Mouse (Mus musculus): ENCODE results near the gene Olfr73. TPM values are rescaled to one million over a fixed set of nuclear protein-coding genes. Genes with fewer than 3 reads are reported as not detected.
"Not testable (repeated sequence)": the region's sequence is repeated elsewhere in the genome, so short reads cannot be mapped to it uniquely, and the experiment has no call there.

Olfr73 gene
- not detected in 2 replicates for total RNA-seq (2014; fragmentation: Nextera tagmentation)
- total RNA-seq (2017), result not detected in 2 replicates

DNA sequence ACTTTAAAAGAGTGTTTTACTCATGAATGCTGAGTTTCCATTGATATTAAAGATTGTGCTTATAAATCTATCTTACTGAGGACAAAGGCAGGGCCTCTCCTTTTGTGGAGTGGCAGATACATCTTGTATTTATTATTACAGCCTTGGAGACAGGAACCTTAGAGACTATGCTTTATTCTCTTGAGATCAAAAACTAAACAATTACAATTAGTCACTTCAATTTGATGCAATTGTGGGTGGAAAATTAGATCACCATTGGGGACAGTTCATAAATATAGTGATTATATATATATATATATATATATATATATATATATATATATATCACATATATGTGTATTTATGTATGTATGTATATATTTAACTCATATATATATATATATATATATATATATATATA, at the start of gene Olfr73:
TSS of gene Olfr73 (minus strand) at position 101 of the 400 bp plus-strand sequence.
- ATAC-seq (replicated peaks; ENCODE audit: poor library complexity, severe bottlenecking), result no peak

DNA sequence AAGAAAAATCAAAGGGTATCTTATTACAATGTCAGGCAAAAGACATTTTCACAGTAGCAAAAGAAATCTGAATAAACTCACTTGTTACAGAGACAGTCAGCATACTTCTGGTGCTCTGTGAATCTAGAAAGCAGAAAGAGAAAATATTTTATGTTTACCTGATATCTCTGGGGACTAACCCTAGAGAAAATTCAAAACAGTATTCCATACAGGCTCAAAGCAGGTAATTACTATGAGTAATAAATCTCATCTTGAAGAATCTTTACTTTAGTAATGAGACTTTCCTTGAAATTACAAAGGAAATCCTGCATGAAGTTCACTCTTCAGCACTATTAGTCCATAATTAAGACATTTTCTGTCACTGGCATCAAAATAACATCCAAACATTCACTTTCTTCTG, 34.2 kb upstream of the Olfr73 start, which contains the start of gene Olfr1163:
TSS of gene Olfr1163 (minus strand) at position 101 of the 400 bp plus-strand sequence.
- ATAC-seq (replicated peaks; ENCODE audit: poor library complexity, severe bottlenecking), result no peak

DNA sequence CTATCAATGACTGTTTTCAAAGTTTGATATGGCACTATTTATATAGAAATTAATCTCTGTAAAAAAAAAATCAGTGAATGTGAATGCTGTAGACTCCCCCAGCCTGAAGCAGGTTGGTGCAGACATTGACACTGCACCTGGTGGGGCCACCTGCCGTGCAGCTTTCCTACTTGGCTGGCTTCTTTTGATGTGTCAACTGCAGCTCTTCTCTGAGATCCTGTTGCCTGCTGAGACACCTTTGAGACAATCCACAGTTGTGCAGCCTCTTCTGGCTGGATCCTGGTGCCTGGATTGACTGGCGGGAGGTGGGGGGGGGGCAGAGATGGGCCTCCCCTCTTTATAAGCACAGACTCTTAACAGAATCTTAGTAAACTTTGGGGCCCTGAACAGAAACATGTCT, 26.1 kb upstream of the Olfr73 start:
- no peak for ATAC-seq (replicated peaks; ENCODE audit: poor library complexity, severe bottlenecking)

DNA sequence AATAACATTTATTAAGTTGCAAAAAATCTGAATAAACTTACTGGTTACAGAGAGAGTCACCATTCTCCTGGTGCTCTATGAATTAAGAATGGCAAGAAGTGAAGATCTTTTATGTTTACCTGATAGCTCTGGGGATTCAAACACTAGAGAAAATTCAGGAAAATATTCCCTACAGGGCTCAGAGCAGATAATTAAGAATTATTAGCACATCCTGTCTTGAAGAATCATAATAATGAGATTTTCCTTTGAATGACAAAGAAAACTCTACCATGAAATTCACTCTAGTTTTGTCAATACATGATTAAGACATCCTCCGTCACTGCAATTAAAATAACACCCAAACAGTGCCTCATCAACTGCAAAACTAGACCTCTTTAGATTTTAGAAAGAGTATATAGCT, 13.5 kb upstream of the Olfr73 start, which contains the start of gene Olfr1162:
TSS of gene Olfr1162 (minus strand) at position 101 of the 400 bp plus-strand sequence.
- no peak for ATAC-seq (replicated peaks; ENCODE audit: poor library complexity, severe bottlenecking)

DNA sequence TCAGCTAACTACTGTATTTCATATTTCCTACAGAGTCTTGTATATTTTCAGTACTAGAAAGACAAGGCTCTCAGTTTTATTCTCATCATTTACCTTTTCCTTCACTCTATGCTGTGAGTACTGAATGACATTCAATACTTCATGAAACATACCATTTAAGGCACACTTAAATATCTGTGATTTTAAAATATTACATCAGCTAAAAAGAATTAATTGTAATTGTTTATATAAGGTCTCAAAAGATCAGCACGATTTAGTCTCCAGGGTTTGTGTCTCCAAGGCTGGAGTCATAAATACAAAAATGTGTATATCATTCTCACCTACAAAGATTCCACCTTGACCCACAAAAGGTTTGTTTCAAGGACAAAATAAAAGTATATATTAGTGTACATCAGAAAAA, 15.0 kb downstream of the Olfr73 start, which contains the start of gene Olfr1161:
TSS of gene Olfr1161 (plus strand) at position 301 of the 400 bp plus-strand sequence.
- not testable (repeated sequence) for ATAC-seq (replicated peaks; ENCODE audit: poor library complexity, severe bottlenecking)

DNA sequence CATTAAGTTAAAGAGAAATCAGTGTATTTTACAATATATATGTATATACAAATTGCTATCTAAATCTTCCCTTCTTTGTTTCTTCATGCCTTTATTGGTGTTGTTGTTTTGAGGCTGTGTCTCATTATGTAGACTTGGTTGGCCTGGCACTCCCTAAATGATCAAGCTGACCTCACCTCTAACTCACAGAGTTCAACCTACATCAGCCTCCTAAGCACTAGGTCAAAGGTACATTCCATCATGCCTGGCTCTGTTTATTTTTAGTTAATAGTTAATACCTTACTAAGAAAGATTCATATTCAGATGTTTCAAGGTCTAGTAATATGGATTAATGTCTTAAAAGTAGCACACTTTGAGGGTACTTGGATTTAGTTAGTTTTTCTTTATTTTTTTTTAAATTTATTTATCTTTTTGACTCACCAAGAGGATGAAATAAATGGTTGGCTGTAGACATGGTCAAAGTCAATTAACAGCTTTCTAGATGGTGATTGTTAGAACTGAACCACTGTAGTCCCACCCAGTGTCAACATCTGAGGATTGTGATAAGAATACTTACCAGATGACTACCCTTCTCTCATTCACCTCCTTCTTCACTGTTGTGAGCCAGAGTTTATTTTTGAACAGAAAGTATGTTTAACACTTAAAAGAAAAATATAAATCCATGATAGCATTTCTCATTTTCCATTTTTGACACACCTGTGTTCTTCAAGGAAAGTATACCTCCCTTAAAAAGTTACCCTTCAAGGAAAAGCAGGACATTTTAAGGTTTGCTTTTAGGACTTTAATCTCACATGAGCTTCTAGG, 29.8 kb downstream of the Olfr73 start, which contains the start of gene Olfr1160:
TSS of gene Olfr1160 (minus strand) at position 754 of the 804 bp plus-strand sequence.
- no peak for ATAC-seq (replicated peaks; ENCODE audit: poor library complexity, severe bottlenecking)

DNA sequence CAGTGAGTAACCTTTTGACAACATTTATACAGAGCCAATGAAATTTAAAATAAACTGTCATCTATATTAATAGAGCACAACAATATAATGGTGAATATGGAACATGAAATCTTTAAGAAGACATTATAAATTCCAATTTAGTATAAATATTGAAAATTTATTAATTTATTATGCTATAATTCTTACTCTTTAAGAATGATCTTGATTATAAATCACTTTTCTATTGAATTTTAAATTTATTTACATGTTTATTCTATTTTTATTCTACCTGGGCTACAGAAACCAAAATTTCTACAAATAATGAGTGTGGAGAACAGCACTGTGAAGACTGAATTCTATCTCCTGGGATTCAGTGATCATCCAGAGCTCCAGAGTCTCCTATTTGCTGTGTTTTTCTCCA, 47.7 kb downstream of the Olfr73 start, which contains the start of gene Olfr1158:
TSS of gene Olfr1158 (plus strand) at position 301 of the 400 bp plus-strand sequence.
- ATAC-seq (replicated peaks; ENCODE audit: poor library complexity, severe bottlenecking), result no peak

Other genes starting within 250 kb of the Olfr73 start
- not detected in 2 replicates for gene Olfr1143, start 237.1 kb downstream of the Olfr73 start, total RNA-seq (2014; fragmentation: Nextera tagmentation)
- gene Olfr1143, start 237.1 kb downstream of the Olfr73 start, total RNA-seq (2017), result not detected in 2 replicates
- gene Olfr1145, start 227.9 kb downstream of the Olfr73 start, total RNA-seq (2014; fragmentation: Nextera tagmentation), result not detected in 2 replicates
- not detected in 2 replicates for gene Olfr1145, start 227.9 kb downstream of the Olfr73 start, total RNA-seq (2017)
- gene Olfr1148, start 207.2 kb downstream of the Olfr73 start, total RNA-seq (2014; fragmentation: Nextera tagmentation), result not detected in 2 replicates
- not detected in 2 replicates for gene Olfr1148, start 207.2 kb downstream of the Olfr73 start, total RNA-seq (2017)
- not detected in 2 replicates for gene Olfr1150-ps1, start 193.7 kb downstream of the Olfr73 start, total RNA-seq (2014; fragmentation: Nextera tagmentation)
- gene Olfr1150-ps1, start 193.7 kb downstream of the Olfr73 start, total RNA-seq (2017), result not detected in 2 replicates
- gene Olfr1151, start 181.8 kb downstream of the Olfr73 start, total RNA-seq (2014; fragmentation: Nextera tagmentation), result not detected in 2 replicates
- not detected in 2 replicates for gene Olfr1151, start 181.8 kb downstream of the Olfr73 start, total RNA-seq (2017)
- not detected in 2 replicates for gene Olfr1152, start 171.2 kb downstream of the Olfr73 start, total RNA-seq (2014; fragmentation: Nextera tagmentation)
- gene Olfr1152, start 171.2 kb downstream of the Olfr73 start, total RNA-seq (2017), result not detected in 2 replicates
- not detected in 2 replicates for gene Olfr1153, start 142.7 kb downstream of the Olfr73 start, total RNA-seq (2014; fragmentation: Nextera tagmentation)
- gene Olfr1153, start 142.7 kb downstream of the Olfr73 start, total RNA-seq (2017), result not detected in 2 replicates
- gene Olfr1154, start 132.5 kb downstream of the Olfr73 start, total RNA-seq (2014; fragmentation: Nextera tagmentation), result not detected in 2 replicates
- not detected in 2 replicates for gene Olfr1154, start 132.5 kb downstream of the Olfr73 start, total RNA-seq (2017)
- not detected in 2 replicates for gene Olfr1155, start 92.6 kb downstream of the Olfr73 start, total RNA-seq (2014; fragmentation: Nextera tagmentation)
- gene Olfr1155, start 92.6 kb downstream of the Olfr73 start, total RNA-seq (2017), result not detected in 2 replicates
- gene Olfr1156, start 84.6 kb downstream of the Olfr73 start, total RNA-seq (2014; fragmentation: Nextera tagmentation), result not detected in 2 replicates
- gene Olfr1156, start 84.6 kb downstream of the Olfr73 start, total RNA-seq (2017), result not detected in 2 replicates
- gene Olfr1157, start 69.4 kb downstream of the Olfr73 start, total RNA-seq (2014; fragmentation: Nextera tagmentation), result not detected in 2 replicates
- not detected in 2 replicates for gene Olfr1157, start 69.4 kb downstream of the Olfr73 start, total RNA-seq (2017)
- gene Olfr74, start 63.0 kb downstream of the Olfr73 start, total RNA-seq (2014; fragmentation: Nextera tagmentation), result not detected in 2 replicates
- gene Olfr74, start 63.0 kb downstream of the Olfr73 start, total RNA-seq (2017), result not detected in 2 replicates
- gene Olfr1158, start 47.6 kb downstream of the Olfr73 start, total RNA-seq (2014; fragmentation: Nextera tagmentation), result not detected in 2 replicates
- gene Olfr1158, start 47.6 kb downstream of the Olfr73 start, total RNA-seq (2017), result not detected in 2 replicates
- gene Olfr1160, start 29.4 kb downstream of the Olfr73 start, total RNA-seq (2014; fragmentation: Nextera tagmentation), result not detected in 2 replicates
- not detected in 2 replicates for gene Olfr1160, start 29.4 kb downstream of the Olfr73 start, total RNA-seq (2017)
- not detected in 2 replicates for gene Olfr1161, start 14.9 kb downstream of the Olfr73 start, total RNA-seq (2014; fragmentation: Nextera tagmentation)
- not detected in 2 replicates for gene Olfr1161, start 14.9 kb downstream of the Olfr73 start, total RNA-seq (2017)
- gene Olfr1162, start 13.4 kb upstream of the Olfr73 start, total RNA-seq (2014; fragmentation: Nextera tagmentation), result not detected in 2 replicates
- gene Olfr1162, start 13.4 kb upstream of the Olfr73 start, total RNA-seq (2017), result not detected in 2 replicates
- not detected in 2 replicates for gene Olfr1163, start 34.1 kb upstream of the Olfr73 start, total RNA-seq (2014; fragmentation: Nextera tagmentation)
- gene Olfr1163, start 34.1 kb upstream of the Olfr73 start, total RNA-seq (2017), result not detected in 2 replicates
- gene Olfr1164, start 56.3 kb upstream of the Olfr73 start, total RNA-seq (2014; fragmentation: Nextera tagmentation), result not detected in 2 replicates
- gene Olfr1164, start 56.3 kb upstream of the Olfr73 start, total RNA-seq (2017), result not detected in 2 replicates
- not detected in 2 replicates for gene Olfr1166, start 90.6 kb upstream of the Olfr73 start, total RNA-seq (2014; fragmentation: Nextera tagmentation)
- not detected in 2 replicates for gene Olfr1166, start 90.6 kb upstream of the Olfr73 start, total RNA-seq (2017)
- gene Olfr1167, start 117.5 kb upstream of the Olfr73 start, total RNA-seq (2014; fragmentation: Nextera tagmentation), result not detected in 2 replicates
- not detected in 2 replicates for gene Olfr1167, start 117.5 kb upstream of the Olfr73 start, total RNA-seq (2017)
- gene Olfr1168, start 144.2 kb upstream of the Olfr73 start, total RNA-seq (2014; fragmentation: Nextera tagmentation), result not detected in 2 replicates
- not detected in 2 replicates for gene Olfr1168, start 144.2 kb upstream of the Olfr73 start, total RNA-seq (2017)
- gene Olfr1170, start 190.6 kb upstream of the Olfr73 start, total RNA-seq (2014; fragmentation: Nextera tagmentation), result not detected in 2 replicates
- gene Olfr1170, start 190.6 kb upstream of the Olfr73 start, total RNA-seq (2017), result not detected in 2 replicates
- gene Olfr1173, start 242.2 kb upstream of the Olfr73 start, total RNA-seq (2014; fragmentation: Nextera tagmentation), result not detected in 2 replicates
- not detected in 2 replicates for gene Olfr1173, start 242.2 kb upstream of the Olfr73 start, total RNA-seq (2017)